Mouse (Mus musculus) small intestine, adult 2 months (tissue): ENCODE results near the gene Cblb. TPM values are rescaled to one million over a fixed set of nuclear protein-coding genes. Genes with fewer than 3 reads are reported as not detected.

Experiments used
- H3K27ac ChIP-seq: fragments of 200-500 bp; 2 replicates; pipeline ENCODE4 v1.5.1; 2012; ENCODE audit warnings: low read depth, low read length, control low read depth, inconsistent platforms; ENCODE audit not compliant: insufficient read depth
- H3K27me3 ChIP-seq: fragments of 200-500 bp; 2 replicates; pipeline ENCODE4 v1.6.1; 2012; ENCODE audit warnings: mild to moderate bottlenecking, moderate library complexity, low read length, inconsistent platforms; ENCODE audit not compliant: control insufficient read depth, insufficient read depth
- H3K36me3 ChIP-seq: fragments of 200-500 bp; 2 replicates; pipeline ENCODE4 v1.6.1; 2012; ENCODE audit warnings: mild to moderate bottlenecking, low read length, control low read depth, inconsistent platforms; ENCODE audit not compliant: control insufficient read depth, insufficient read depth
- H3K4me1 ChIP-seq: fragments of 200-500 bp; 2 replicates; pipeline ENCODE4 v1.6.1; 2012; ENCODE audit warnings: low read length, inconsistent platforms, mixed read lengths; ENCODE audit not compliant: control insufficient read depth, insufficient read depth, insufficient read length
- H3K4me3 ChIP-seq: fragments of 200-500 bp; 2 replicates; pipeline ENCODE4 v1.5.1; 2012; ENCODE audit warnings: low read depth, mild to moderate bottlenecking, control low read depth, inconsistent platforms, low read length, moderate library complexity
- CTCF ChIP-seq: fragments of 200-500 bp; IDR thresholded peaks from 2 replicates; pipeline ENCODE4 v1.5.1; 2012; ENCODE audit warnings: low read depth, mild to moderate bottlenecking, control low read depth, inconsistent platforms, low read length, moderate library complexity, mixed read lengths; ENCODE audit not compliant: insufficient replicate concordance, insufficient read length; ENCODE audit errors: extremely low read depth
- POLR2A ChIP-seq: fragments of 200-500 bp; IDR thresholded peaks from 2 replicates; pipeline ENCODE4 v1.6.1; 2012; ENCODE audit warnings: low read depth, mild to moderate bottlenecking, control low read depth, inconsistent platforms, low read length, moderate library complexity
- WGBS: fragments of 180-500 bp; shearing (Covaris S2); methylation state at CpG from one replicate; pipeline ENCODE4 v1.1.7; 2018; 5-methylcytosine and 5-hydroxymethylcytosine counted together
- polyA plus RNA-seq: library from polyadenylated mRNA; depleted of rRNA; stranded (reverse); fragments of >200 nt; gene quantifications from 2 replicates; pipeline ENCODE4 v1.2.3, GENCODE M21; 2012

Gene Cblb
- polyA plus RNA-seq, 1 experiment = 4.7 TPM

DNA sequence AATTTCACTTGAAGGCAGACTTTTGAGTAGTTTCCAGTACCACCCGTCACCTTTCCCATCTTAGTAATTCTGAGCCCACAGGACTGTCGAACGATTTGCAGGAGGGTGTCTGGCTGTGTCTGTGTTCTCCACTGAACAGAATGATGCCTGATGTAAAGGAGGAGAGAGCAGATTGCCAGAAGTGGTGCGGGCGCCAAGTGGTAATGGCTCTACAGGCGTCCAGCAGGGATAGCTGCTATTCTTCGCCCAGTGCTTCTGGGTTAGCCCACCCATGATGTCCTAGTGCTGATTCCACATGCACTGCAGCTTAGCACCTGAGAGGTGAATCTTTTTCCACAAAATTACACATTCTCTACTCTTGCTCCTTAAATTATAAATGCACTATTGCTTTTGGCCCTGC lies 45.6 kb downstream of the Cblb start:
- H3K36me3 ChIP-seq = no peaks in the 10 kb centered on the region
- no peak overlapping the region for H3K27ac ChIP-seq
- no peak overlapping the region for H3K4me3 ChIP-seq
- H3K4me1 ChIP-seq = peaks cover 16% of the 10 kb centered on the region
- no peak for TF ChIP-seq POLR2A
- no peaks in the 10 kb centered on the region for H3K27me3 ChIP-seq
- 95% methylated on average over 7 of the region's 7 CpGs for WGBS

- Histone ChIP-seq H3K27me3 (no peaks in the 10 kb centered on the region), H3K4me3 (no peak overlapping the region), H3K4me1 (peaks cover 16% of the 10 kb centered on the region), H3K27ac (no peak overlapping the region), H3K36me3 (no peaks in the 10 kb centered on the region)
- 41% methylated on average over 4 of the region's 4 CpGs for WGBS
- no peak for TF ChIP-seq CTCF
- TF ChIP-seq POLR2A = no peak
These were observed 46.9 kb downstream of the Cblb start for GRCm38 (mm10) chr16:52077901-52078300.

- Histone ChIP-seq H3K4me1 (peaks cover 16% of the 10 kb centered on the region), H3K27me3 (no peaks in the 10 kb centered on the region), H3K27ac (peak overlapping the region; percentile 88), H3K4me3 (no peak overlapping the region), H3K36me3 (no peaks in the 10 kb centered on the region)
- WGBS = 20% methylated on average over 9 of the region's 9 CpGs
- TF ChIP-seq CTCF (no peak), POLR2A (no peak)
These were observed 47.9 kb downstream of the Cblb start for GRCm38 (mm10) chr16:52078758-52079474.

- Histone ChIP-seq H3K27me3 (no peaks in the 10 kb centered on the region), H3K27ac (peak overlapping the region; percentile 88), H3K36me3 (no peaks in the 10 kb centered on the region), H3K4me3 (no peak overlapping the region), H3K4me1 (peaks cover 16% of the 10 kb centered on the region)
- WGBS = 25% methylated on average over 8 of the region's 8 CpGs
- TF ChIP-seq POLR2A = no peak
- TF ChIP-seq CTCF = no peak
These were observed 48.4 kb downstream of the Cblb start for GRCm38 (mm10) chr16:52079475-52079823.

DNA sequence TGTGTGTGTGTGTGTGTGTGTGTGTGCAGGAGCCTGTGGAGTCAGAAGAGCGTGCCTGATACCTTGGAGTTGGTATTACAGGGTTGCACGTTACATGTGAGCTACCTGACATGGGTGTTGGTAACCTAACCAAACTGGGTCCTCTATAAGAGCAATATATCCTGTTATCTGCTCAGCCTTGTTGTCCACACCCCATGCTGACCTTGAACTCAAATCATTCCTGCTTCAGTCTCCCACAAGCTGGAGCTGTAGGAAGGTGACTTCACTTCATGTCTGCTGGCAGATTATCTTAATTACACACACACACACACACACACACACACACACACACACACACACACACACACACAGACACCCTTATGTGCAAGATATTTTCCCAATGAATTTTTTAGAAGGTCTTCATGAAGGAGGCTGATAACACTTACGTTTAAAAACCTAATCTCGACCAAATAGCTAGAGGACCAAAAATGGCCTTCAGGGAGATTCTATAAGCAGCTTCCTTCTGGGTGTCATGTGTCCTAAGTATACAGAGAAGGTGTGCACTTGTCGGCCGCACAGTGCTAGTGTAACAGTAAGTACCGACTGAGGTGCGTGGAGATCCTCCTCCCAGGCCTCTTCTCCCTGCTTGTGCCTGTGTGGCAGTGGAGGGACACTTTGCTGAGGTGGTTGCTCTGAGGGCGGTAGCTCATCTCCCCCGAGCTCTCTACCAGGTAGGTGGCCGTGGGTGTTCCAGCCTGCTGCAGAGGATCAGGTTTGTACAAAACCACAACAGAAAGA lies 49.8 kb downstream of the Cblb start:
- H3K4me1 ChIP-seq = peaks cover 16% of the 10 kb centered on the region
- no peaks in the 10 kb centered on the region for H3K36me3 ChIP-seq
- no peaks in the 10 kb centered on the region for H3K27me3 ChIP-seq
- H3K4me3 ChIP-seq = no peak overlapping the region
- peak overlapping the region; percentile 13 for H3K27ac ChIP-seq
- no peak for TF ChIP-seq POLR2A
- TF ChIP-seq CTCF = no peak
- WGBS = 61% methylated on average over 11 of the region's 11 CpGs

- no peaks in the 10 kb centered on the region for H3K27me3 ChIP-seq
- TF ChIP-seq POLR2A (no peak), CTCF (no peak)
- WGBS = 53% methylated on average over 3 of the region's 3 CpGs
These were observed 50.7 kb downstream of the Cblb start for GRCm38 (mm10) chr16:52081756-52082155.

DNA sequence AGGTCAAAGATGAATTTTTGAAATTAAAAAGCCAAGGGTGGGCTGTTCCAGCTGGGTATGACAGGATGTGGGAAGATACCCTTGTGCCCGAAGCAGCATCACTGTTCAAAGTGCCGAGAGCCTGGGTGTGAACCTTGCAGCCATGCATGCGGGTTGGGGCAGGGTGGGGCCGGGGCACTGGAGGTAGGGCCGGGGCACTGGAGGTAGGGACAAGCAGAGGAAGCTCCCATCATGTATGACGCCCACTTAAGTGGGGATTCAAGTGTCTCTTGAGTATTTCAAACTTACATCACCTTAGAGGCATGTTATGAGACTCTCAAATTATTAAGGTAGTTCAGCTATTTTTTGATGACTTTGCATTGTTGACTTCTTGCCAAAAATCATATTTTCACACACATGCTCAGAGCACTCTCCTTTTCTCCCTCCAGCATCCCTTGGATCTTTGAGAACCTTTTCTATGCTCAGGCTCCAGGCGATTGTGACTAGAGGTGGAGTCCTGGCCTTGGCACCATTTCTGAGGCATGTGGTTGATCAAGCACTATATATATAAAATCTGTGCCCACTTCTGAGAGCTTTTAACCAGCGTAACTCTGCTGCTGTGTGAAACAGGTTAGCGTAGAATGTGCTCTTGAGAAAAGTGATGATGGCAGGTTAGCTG lies 55.9 kb downstream of the Cblb start:
- TF ChIP-seq CTCF (no peak), POLR2A (no peak)
- WGBS = 77% methylated on average over 9 of the region's 9 CpGs
- Histone ChIP-seq H3K36me3 (no peaks in the 10 kb centered on the region), H3K27ac (no peak overlapping the region), H3K27me3 (no peaks in the 10 kb centered on the region), H3K4me1 (0 out of 2 replicates have a peak, but pooled peaks cover 3% of the 10 kb centered on the region), H3K4me3 (no peak overlapping the region)

More at GRCm38 (mm10) chr16:52081756-52082155, 50.7 kb downstream of the Cblb start:
- Histone ChIP-seq H3K4me1 (peaks cover 16% of the 10 kb centered on the region), H3K27ac (no peak overlapping the region), H3K36me3 (no peaks in the 10 kb centered on the region), H3K4me3 (no peak overlapping the region)
